Mouse (Mus musculus): ENCODE data around the gene Nptn. TPM values are rescaled to one million over a fixed set of nuclear protein-coding genes. Genes with fewer than 3 reads are reported as not detected.

Gene Nptn
- polyA plus RNA-seq, 1 experiment from 2014 or later = 122 TPM

DNA sequence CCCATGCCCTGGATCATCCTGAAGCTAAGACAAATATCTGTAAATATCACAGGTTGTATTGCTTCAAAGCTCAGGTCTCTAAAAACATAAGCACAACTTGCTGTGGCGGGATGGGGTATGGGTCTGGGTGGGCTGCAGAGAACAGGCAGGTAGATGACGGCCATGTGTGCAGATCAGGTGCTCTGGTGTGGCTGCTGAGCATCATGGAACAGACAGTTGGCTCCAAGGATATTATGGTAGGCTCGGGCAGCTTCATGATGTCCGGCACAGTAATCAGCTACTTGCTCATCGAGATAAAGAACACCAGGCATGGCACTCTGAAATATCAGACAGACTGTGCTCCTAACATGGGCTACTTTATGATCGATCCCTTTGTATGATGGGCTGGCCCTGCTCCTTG, 87.8 kb downstream of the Nptn start:
- Histone ChIP-seq H3K4me3 (ENCODE audit: low read length) (no peak overlapping the region), H3K9ac (ENCODE audit: low read depth, low read length) (no peak overlapping the region), H3K27ac (ENCODE audit: low read length) (no peak overlapping the region), H3K36me3 (ENCODE audit: control insufficient read depth, insufficient read depth, low read length) (no peaks in the 10 kb centered on the region), H3K4me1 (ENCODE audit: control insufficient read depth, insufficient read depth, low read length) (no peaks in the 10 kb centered on the region), H3K9me3 (ENCODE audit: control insufficient read depth, low read length) (no peaks in the 10 kb centered on the region), H3K4me2 (ENCODE audit: low read depth, low read length) (no peak overlapping the region), H3K27me3 (replicated peaks; ENCODE audit: control insufficient read depth, insufficient read depth, low read length) (no peaks in the 10 kb centered on the region)
- WGBS = 92% methylated on average over 6 of the region's 6 CpGs
- no peak for ATAC-seq

DNA sequence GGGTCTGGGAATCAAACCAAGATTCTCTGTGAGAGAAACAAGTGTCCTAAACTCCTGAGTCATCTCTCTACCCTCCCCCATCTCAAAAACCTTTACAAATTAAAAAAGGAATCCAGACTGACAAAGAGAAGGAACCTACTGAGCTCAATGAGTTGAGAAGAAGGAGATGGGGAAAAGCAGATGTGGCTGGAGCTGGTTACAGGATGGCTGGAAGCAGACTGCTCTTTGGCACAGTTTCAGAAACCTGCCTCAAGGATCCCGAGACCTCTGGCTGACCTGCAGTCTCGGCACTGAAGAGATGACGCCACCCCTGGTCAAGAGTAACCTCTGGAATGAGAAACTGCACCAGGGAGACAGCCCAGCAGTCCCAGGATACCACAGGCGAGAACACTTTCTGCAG, 90.4 kb downstream of the Nptn start:
- Histone ChIP-seq H3K27ac (ENCODE audit: low read length) (no peak overlapping the region), H3K9me3 (ENCODE audit: control insufficient read depth, low read length) (no peaks in the 10 kb centered on the region), H3K36me3 (ENCODE audit: control insufficient read depth, insufficient read depth, low read length) (no peaks in the 10 kb centered on the region), H3K4me2 (ENCODE audit: low read depth, low read length) (no peak overlapping the region), H3K4me1 (ENCODE audit: control insufficient read depth, insufficient read depth, low read length) (no peaks in the 10 kb centered on the region), H3K4me3 (ENCODE audit: low read length) (no peak overlapping the region), H3K9ac (ENCODE audit: low read depth, low read length) (no peak overlapping the region), H3K27me3 (replicated peaks; ENCODE audit: control insufficient read depth, insufficient read depth, low read length) (no peaks in the 10 kb centered on the region)
- WGBS = 33% methylated on average over 4 of the region's 4 CpGs
- ATAC-seq = no peak

DNA sequence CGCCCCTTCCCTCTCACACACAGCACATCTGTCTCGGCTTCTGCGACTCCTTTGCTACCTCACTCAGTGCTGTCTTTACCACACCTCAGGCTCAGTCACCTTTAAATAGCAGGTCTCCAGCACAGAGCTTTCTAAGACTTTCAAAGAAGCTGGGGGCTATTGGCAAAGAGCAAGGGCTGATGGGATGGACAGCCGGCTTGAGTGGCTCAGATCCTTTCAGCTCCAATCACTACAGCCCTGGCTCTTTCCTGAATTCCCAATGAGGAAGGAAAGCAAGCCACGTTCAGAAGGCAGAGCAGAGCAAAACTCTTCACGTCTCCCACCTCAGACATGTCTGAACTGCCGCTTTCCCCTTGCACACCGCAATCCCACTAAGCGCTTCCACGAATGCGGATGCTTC, 92.7 kb downstream of the Nptn start:
- H3K9me3 ChIP-seq (ENCODE audit: control insufficient read depth, low read length) = no peaks in the 10 kb centered on the region
- H3K27me3 ChIP-seq (replicated peaks; ENCODE audit: control insufficient read depth, insufficient read depth, low read length) = no peaks in the 10 kb centered on the region
- no peak overlapping the region for H3K27ac ChIP-seq (ENCODE audit: low read length)
- H3K36me3 ChIP-seq (ENCODE audit: control insufficient read depth, insufficient read depth, low read length) = no peaks in the 10 kb centered on the region
- H3K4me3 ChIP-seq (ENCODE audit: low read length) = no peak overlapping the region
- WGBS = 70% methylated on average over 11 of the region's 11 CpGs
- H3K4me2 ChIP-seq (ENCODE audit: low read depth, low read length) = no peak overlapping the region
- H3K4me1 ChIP-seq (ENCODE audit: control insufficient read depth, insufficient read depth, low read length) = no peaks in the 10 kb centered on the region
- ATAC-seq = no peak
- no peak overlapping the region for H3K9ac ChIP-seq (ENCODE audit: low read depth, low read length)

DNA sequence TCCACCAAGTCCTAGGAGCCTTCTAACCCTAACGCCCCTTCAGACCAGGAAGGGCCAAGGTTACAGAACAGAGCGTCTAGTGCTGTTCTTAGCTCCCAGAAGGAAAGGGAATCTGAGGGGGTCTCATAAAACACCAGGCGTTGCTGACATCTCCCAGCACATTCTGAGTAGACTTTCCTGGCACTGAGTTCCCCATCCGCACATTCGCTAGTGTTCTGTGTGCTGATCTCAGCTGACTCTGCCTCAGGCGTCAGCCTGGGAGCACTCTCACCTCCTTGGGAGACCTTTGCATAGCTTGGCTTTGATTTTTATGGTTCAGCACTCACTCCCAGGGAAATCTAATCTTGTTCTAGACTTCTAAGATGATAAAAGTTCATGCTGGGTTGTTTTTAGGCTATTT, 93.3 kb downstream of the Nptn start:
- Histone ChIP-seq H3K36me3 (ENCODE audit: control insufficient read depth, insufficient read depth, low read length) (no peaks in the 10 kb centered on the region), H3K4me1 (ENCODE audit: control insufficient read depth, insufficient read depth, low read length) (no peaks in the 10 kb centered on the region), H3K9ac (ENCODE audit: low read depth, low read length) (no peak overlapping the region), H3K27me3 (replicated peaks; ENCODE audit: control insufficient read depth, insufficient read depth, low read length) (no peaks in the 10 kb centered on the region), H3K4me3 (ENCODE audit: low read length) (no peak overlapping the region), H3K27ac (ENCODE audit: low read length) (no peak overlapping the region), H3K4me2 (ENCODE audit: low read depth, low read length) (no peak overlapping the region), H3K9me3 (ENCODE audit: control insufficient read depth, low read length) (no peaks in the 10 kb centered on the region)
- 54% methylated on average over 6 of the region's 6 CpGs for WGBS
- ATAC-seq = no peak

GRCm38 (mm10) chr9:58681411-58681810, 99.4 kb downstream of the Nptn start:
- Histone ChIP-seq H3K4me3 (ENCODE audit: low read length) (no peak overlapping the region), H3K27ac (ENCODE audit: low read length) (no peak overlapping the region), H3K4me2 (ENCODE audit: low read depth, low read length) (no peak overlapping the region), H3K9me3 (ENCODE audit: control insufficient read depth, low read length) (no peaks in the 10 kb centered on the region), H3K4me1 (ENCODE audit: control insufficient read depth, insufficient read depth, low read length) (no peaks in the 10 kb centered on the region), H3K27me3 (replicated peaks; ENCODE audit: control insufficient read depth, insufficient read depth, low read length) (no peaks in the 10 kb centered on the region), H3K36me3 (ENCODE audit: control insufficient read depth, insufficient read depth, low read length) (no peaks in the 10 kb centered on the region), H3K9ac (ENCODE audit: low read depth, low read length) (no peak overlapping the region)
- no peak for ATAC-seq
- WGBS = 69% methylated on average over 2 of the region's 2 CpGs

GRCm38 (mm10) chr9:58682106-58682505, 100.1 kb downstream of the Nptn start:
- H3K27ac ChIP-seq (ENCODE audit: low read length) = no peak overlapping the region
- no peak for ATAC-seq
- WGBS = 45% methylated on average over 6 of the region's 6 CpGs
- H3K4me2 ChIP-seq (ENCODE audit: low read depth, low read length) = no peak overlapping the region
- H3K27me3 ChIP-seq (replicated peaks; ENCODE audit: control insufficient read depth, insufficient read depth, low read length) = no peaks in the 10 kb centered on the region
- no peaks in the 10 kb centered on the region for H3K36me3 ChIP-seq (ENCODE audit: control insufficient read depth, insufficient read depth, low read length)
- H3K4me1 ChIP-seq (ENCODE audit: control insufficient read depth, insufficient read depth, low read length) = no peaks in the 10 kb centered on the region
- H3K9me3 ChIP-seq (ENCODE audit: control insufficient read depth, low read length) = no peaks in the 10 kb centered on the region
- no peak overlapping the region for H3K9ac ChIP-seq (ENCODE audit: low read depth, low read length)
- no peak overlapping the region for H3K4me3 ChIP-seq (ENCODE audit: low read length)

DNA sequence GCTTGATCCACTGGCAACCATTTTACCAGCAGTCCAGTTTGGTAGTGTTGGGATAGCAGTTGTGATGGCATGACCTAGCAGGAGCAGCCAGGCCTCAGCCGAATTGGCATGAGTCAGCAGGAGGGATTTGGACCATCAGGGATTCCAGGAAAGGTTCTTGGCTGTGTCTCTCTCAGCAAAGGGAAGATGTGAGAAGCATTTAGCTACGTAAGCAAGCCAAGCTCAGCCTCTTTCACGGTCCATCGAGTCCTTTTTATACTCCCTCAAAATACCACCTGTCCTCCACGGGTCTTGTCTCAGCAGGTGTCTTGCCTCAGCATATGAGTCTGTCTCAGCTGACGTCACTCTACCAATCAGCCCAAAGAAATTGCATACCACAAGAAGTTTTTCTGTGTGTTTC, 101.3 kb downstream of the Nptn start:
- no peak overlapping the region for H3K9ac ChIP-seq (ENCODE audit: low read depth, low read length)
- H3K4me1 ChIP-seq (ENCODE audit: control insufficient read depth, insufficient read depth, low read length) = no peaks in the 10 kb centered on the region
- H3K36me3 ChIP-seq (ENCODE audit: control insufficient read depth, insufficient read depth, low read length) = no peaks in the 10 kb centered on the region
- WGBS = 65% methylated on average over 6 of the region's 6 CpGs
- H3K4me2 ChIP-seq (ENCODE audit: low read depth, low read length) = no peak overlapping the region
- H3K4me3 ChIP-seq (ENCODE audit: low read length) = no peak overlapping the region
- H3K9me3 ChIP-seq (ENCODE audit: control insufficient read depth, low read length) = no peaks in the 10 kb centered on the region
- H3K27ac ChIP-seq (ENCODE audit: low read length) = no peak overlapping the region
- H3K27me3 ChIP-seq (replicated peaks; ENCODE audit: control insufficient read depth, insufficient read depth, low read length) = no peaks in the 10 kb centered on the region
- ATAC-seq = no peak

GRCm38 (mm10) chr9:58685290-58685689, 103.2 kb downstream of the Nptn start:
- no peaks in the 10 kb centered on the region for H3K4me1 ChIP-seq (ENCODE audit: control insufficient read depth, insufficient read depth, low read length)
- H3K4me2 ChIP-seq (ENCODE audit: low read depth, low read length) = no peak overlapping the region
- H3K27ac ChIP-seq (ENCODE audit: low read length) = no peak overlapping the region
- H3K4me3 ChIP-seq (ENCODE audit: low read length) = no peak overlapping the region
- ATAC-seq = no peak
- H3K27me3 ChIP-seq (replicated peaks; ENCODE audit: control insufficient read depth, insufficient read depth, low read length) = no peaks in the 10 kb centered on the region
- H3K36me3 ChIP-seq (ENCODE audit: control insufficient read depth, insufficient read depth, low read length) = no peaks in the 10 kb centered on the region
- WGBS = 82% methylated on average over 10 of the region's 10 CpGs
- no peaks in the 10 kb centered on the region for H3K9me3 ChIP-seq (ENCODE audit: control insufficient read depth, low read length)
- no peak overlapping the region for H3K9ac ChIP-seq (ENCODE audit: low read depth, low read length)

GRCm38 (mm10) chr9:58688076-58688475, 106.0 kb downstream of the Nptn start:
- Histone ChIP-seq H3K4me3 (ENCODE audit: low read length) (no peak overlapping the region), H3K9me3 (ENCODE audit: control insufficient read depth, low read length) (no peaks in the 10 kb centered on the region), H3K27me3 (replicated peaks; ENCODE audit: control insufficient read depth, insufficient read depth, low read length) (no peaks in the 10 kb centered on the region), H3K9ac (ENCODE audit: low read depth, low read length) (no peak overlapping the region), H3K36me3 (ENCODE audit: control insufficient read depth, insufficient read depth, low read length) (no peaks in the 10 kb centered on the region), H3K27ac (ENCODE audit: low read length) (no peak overlapping the region), H3K4me1 (ENCODE audit: control insufficient read depth, insufficient read depth, low read length) (no peaks in the 10 kb centered on the region), H3K4me2 (ENCODE audit: low read depth, low read length) (no peak overlapping the region)
- 79% methylated on average over 4 of the region's 4 CpGs for WGBS
- no peak for ATAC-seq

DNA sequence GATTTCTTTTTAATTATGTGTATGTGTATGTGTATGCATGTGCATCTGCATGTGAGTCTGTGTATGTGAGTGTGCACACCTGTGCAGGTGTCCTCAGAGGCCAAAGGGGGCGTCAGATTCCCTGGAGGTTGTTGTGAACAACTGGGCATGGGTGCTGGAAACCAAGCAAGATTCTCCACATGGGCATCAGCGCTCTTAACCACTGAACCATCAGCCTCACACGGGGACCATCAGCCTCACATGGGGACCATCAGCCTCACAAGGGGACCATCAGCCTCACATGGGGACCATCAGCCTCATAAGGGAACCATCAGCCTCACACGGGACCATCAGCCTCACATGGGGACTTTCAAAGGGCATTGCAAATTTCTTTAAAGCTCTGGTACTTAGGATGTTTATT, 108.7 kb downstream of the Nptn start:
- Histone ChIP-seq H3K9me3 (ENCODE audit: control insufficient read depth, low read length) (no peaks in the 10 kb centered on the region), H3K4me3 (ENCODE audit: low read length) (no peak overlapping the region), H3K9ac (ENCODE audit: low read depth, low read length) (no peak overlapping the region), H3K27ac (ENCODE audit: low read length) (no peak overlapping the region), H3K4me1 (ENCODE audit: control insufficient read depth, insufficient read depth, low read length) (no peaks in the 10 kb centered on the region), H3K4me2 (ENCODE audit: low read depth, low read length) (no peak overlapping the region), H3K27me3 (replicated peaks; ENCODE audit: control insufficient read depth, insufficient read depth, low read length) (no peaks in the 10 kb centered on the region), H3K36me3 (ENCODE audit: control insufficient read depth, insufficient read depth, low read length) (no peaks in the 10 kb centered on the region)
- ATAC-seq = no peak
- WGBS = 79% methylated on average over 4 of the region's 4 CpGs
